Mouse (Mus musculus) splenic B cell, adult 2 months (primary cell): Measurements from ENCODE around the gene Pard3b.

ENCODE experiments used
- DNase-seq: peaks from one replicate; pipeline ENCODE4 v3.0.0-alpha.2; 2011; ENCODE audit warnings: low read depth, low spot score
- H3K27me3 ChIP-seq: 2 replicates; pipeline ENCODE4 v1.6.1; 2012; ENCODE audit warnings: mild to moderate bottlenecking, low read length, moderate library complexity, mixed read lengths; ENCODE audit not compliant: control insufficient read depth, poor library complexity, insufficient read depth, severe bottlenecking
- H3K36me3 ChIP-seq: 2 replicates; pipeline ENCODE4 v1.6.1; 2012; ENCODE audit warnings: mild to moderate bottlenecking, low read length, moderate library complexity, mixed read lengths; ENCODE audit not compliant: control insufficient read depth, poor library complexity, insufficient read depth, severe bottlenecking

The Pard3b gene

DNA sequence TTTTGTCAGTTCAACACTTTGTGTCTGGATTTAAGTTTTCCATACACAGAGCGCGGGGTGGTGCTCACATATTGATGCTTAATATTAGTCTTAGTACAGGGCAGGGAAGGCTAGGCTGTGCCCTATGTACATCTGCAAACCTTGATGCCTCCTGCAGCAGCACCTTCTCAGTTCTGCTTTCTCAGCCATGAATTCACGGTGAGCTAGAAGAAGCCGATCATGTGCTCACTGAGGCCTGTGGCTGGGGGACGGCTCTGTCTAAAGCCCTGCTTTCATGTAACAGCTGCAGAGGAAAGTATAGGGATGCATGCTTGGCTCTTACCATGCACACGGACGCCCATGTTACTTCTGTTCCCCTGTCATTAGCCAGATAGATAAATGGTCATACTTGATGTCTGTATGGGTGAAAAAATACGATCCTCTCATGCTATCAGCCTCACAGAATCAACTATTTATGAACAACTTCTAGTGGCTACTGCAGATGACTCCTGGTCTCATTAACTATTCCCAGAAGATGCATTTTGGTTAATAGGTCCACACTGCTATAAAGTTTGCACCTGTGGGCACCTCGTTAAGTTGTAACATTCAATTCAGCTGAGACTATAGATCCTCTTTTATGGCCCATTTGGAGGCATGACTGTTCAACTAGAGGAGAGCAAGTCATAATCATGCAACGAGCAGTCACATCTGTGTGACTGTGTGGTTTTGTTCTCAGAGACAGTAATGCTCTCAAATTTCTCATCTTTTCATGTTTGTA is 60.0 kb downstream of the Pard3b start:
- peak; percentile 33 for DNase-seq
- Histone ChIP-seq H3K27me3 (no peaks in the 10 kb centered on the region), H3K36me3 (no peaks in the 10 kb centered on the region)

DNA sequence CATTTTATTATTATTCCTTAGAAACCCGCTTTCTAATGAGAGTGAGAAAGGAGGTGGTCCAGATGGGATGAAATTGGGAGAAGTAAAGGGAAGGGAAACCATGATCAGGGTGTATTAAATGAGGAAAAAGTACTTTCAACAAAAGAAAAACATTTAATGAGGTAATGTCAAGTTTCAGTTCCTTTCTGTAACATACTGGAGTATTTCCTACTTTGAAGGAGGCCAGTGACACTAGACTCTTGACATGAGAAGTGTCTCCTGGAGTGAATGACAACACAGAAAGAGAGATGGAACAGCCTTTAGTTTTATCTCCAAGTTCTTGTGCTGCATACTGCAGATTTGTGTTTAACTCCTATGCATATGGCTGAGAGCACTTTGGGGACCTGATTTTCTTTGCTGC is 71.2 kb downstream of the Pard3b start:
- DNase-seq: peak; percentile 7
- Histone ChIP-seq H3K27me3 (no peaks in the 10 kb centered on the region), H3K36me3 (no peaks in the 10 kb centered on the region)

GRCm38 (mm10) chr1:61711523-61711922 is 72.9 kb downstream of the Pard3b start:
- DNase-seq: no peak
- no peaks in the 10 kb centered on the region for H3K27me3 ChIP-seq
- no peaks in the 10 kb centered on the region for H3K36me3 ChIP-seq

DNA sequence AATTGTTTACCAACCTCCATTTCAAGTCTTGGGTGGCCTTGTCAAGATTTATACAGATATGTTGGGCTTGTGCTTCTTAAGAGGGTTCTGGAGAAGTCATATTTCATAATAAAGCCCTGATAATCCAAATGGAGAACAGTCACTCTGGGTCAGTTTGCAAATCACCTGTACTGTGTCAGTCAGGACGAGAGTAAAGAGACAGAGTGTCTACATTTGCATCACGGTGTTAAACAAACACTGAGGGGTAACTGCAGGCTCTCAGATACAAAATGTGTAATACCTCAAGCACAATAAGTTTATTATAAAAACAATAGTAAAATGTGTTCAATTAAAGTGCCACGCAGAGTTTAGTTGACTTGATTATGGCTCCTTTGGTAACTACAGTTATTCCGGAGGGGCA is 91.0 kb downstream of the Pard3b start:
- no peak for DNase-seq
- H3K36me3 ChIP-seq: no peaks in the 10 kb centered on the region
- no peaks in the 10 kb centered on the region for H3K27me3 ChIP-seq

DNA sequence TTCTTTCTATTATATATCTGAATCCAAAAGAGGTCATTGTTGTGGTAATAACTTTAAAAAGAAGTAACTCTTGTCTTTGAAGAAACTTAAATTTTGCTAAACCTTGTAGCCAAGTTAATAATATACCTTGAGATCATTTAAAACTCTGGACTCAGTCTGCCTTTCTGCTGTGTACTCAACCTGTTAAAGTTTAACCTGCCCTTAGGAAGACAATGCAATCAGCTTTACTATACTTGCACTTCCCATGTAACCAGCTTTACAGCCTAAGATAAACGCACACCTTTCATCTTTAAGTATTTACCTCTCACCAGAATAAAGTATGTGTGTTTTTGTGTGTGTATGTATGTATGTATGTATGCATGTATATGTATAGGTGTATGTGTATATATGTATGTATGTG is 97.9 kb downstream of the Pard3b start:
- no peak for DNase-seq
- Histone ChIP-seq H3K36me3 (no peaks in the 10 kb centered on the region), H3K27me3 (no peaks in the 10 kb centered on the region)

DNA sequence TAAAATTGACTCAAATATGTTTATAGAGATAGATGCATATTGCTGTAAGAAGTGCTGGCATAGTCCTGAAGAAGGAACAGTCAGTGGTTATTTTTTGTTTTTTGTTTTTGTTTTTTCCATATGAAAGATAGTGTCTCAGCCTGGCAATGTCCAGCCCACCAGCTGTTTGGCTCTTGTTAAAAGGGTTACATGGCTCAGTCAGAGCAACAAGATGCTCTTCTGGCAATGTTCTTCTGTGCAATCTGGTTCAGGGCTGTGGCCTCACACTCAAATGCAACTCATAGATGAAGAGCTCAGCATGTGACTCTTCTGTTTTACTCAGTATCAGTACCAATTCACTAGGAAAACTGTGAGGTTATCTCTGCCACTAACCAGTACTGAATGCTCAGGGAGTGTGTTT is 104.2 kb downstream of the Pard3b start:
- H3K27me3 ChIP-seq: no peaks in the 10 kb centered on the region
- no peaks in the 10 kb centered on the region for H3K36me3 ChIP-seq
- DNase-seq: no peak

DNA sequence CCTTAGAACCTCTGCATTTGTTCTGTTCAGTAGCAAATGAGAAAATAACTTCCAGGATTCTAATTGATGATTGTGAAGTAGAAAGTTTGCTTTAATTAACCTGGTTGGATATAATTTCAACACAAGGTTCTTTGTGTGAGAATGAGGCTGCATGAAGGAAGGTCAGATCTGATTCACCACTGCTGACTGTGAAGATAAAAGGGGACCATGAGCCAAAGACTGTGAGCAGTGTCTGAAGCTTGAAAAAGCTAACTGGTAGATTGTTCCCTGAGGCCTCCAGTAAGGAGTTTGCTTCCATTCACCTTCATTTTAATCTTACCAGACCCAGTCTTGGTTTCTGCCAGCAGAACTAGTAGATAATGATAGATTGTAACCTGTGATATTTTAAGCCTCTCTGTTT is 108.9 kb downstream of the Pard3b start:
- DNase-seq: no peak
- Histone ChIP-seq H3K36me3 (no peaks in the 10 kb centered on the region), H3K27me3 (no peaks in the 10 kb centered on the region)

DNA sequence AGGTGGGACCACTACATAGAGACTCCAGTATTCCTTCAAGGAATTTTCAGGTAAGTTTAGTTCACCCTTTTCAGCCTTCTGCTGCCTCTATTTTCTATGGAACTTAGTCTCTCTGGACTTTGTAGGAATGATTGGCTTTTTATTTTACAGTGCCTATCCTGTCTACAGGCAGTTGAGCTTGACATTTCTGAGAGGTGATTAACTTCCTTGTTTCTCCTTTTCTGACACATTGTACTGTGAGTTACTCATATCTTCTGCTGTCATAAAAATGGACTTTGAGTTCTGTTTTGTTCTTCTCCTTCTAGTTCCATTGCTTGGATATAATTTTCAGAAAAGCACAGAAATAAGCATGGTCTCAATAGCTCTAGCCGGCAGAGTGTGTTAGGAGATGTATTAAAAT is 112.4 kb downstream of the Pard3b start:
- no peak for DNase-seq
- Histone ChIP-seq H3K36me3 (no peaks in the 10 kb centered on the region), H3K27me3 (no peaks in the 10 kb centered on the region)

- no peaks in the 10 kb centered on the region for H3K27me3 ChIP-seq
- DNase-seq: no peak
- no peaks in the 10 kb centered on the region for H3K36me3 ChIP-seq
Observed at GRCm38 (mm10) chr1:61756771-61757170, 118.1 kb downstream of the Pard3b start.

DNA sequence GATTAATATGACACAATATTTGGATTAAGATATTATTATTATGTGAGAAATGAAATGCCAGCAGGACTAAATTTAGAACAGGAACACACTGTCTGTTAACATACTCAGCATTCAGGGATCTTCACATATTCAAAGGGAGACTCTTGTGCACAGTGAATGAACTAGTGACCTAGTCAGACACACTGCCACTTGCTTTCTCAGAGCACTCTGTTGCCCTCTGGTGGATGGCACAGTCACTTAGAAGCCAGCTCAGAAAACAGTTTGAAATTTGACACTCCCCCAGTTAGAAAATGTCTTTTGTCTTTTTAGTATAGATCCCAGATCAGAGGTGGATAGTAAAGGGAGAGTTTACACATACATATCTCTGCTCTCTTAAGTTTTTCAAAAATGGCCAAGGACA is 132.6 kb downstream of the Pard3b start:
- Histone ChIP-seq H3K36me3 (no peaks in the 10 kb centered on the region), H3K27me3 (no peaks in the 10 kb centered on the region)
- DNase-seq: peak; percentile 70

- H3K27me3 ChIP-seq: no peaks in the 10 kb centered on the region
- no peaks in the 10 kb centered on the region for H3K36me3 ChIP-seq
- no peak for DNase-seq
Observed at GRCm38 (mm10) chr1:61778731-61779130, 140.1 kb downstream of the Pard3b start.

GRCm38 (mm10) chr1:61779906-61780305 is 141.3 kb downstream of the Pard3b start:
- DNase-seq: no peak
- no peaks in the 10 kb centered on the region for H3K27me3 ChIP-seq
- no peaks in the 10 kb centered on the region for H3K36me3 ChIP-seq

DNA sequence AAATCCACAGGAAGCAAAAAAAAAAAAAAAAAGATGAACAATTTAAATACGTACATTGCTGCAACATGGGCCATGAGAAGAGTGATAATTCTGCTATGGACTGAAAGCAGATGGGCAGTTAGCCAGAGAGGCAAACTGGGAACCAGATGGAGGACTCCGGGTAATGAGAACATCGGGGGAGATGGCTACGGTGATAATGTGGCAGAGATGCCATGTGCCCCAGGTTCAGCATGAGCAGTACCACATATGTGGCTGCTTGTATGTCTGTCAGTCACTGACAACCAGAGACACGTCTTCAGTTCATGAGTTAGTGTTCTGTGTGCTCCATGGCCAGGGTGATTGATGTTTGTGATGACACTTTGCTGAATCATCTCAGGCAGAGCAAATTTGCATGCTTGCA is 157.7 kb downstream of the Pard3b start:
- no peak for DNase-seq
- no peaks in the 10 kb centered on the region for H3K36me3 ChIP-seq
- no peaks in the 10 kb centered on the region for H3K27me3 ChIP-seq

- no peaks in the 10 kb centered on the region for H3K36me3 ChIP-seq
- no peak for DNase-seq
- H3K27me3 ChIP-seq: no peaks in the 10 kb centered on the region
Observed at GRCm38 (mm10) chr1:61820213-61820612, 181.6 kb downstream of the Pard3b start.

GRCm38 (mm10) chr1:61825560-61826191 is 187.1 kb downstream of the Pard3b start:
- no peak for DNase-seq
- no peaks in the 10 kb centered on the region for H3K27me3 ChIP-seq
- no peaks in the 10 kb centered on the region for H3K36me3 ChIP-seq
